Mouse (Mus musculus): ENCODE results near the gene Pcp4l1.

Pcp4l1 gene

GRCm38 (mm10) chr1:171216241-171216955, 20.3 kb upstream of the Pcp4l1 start:
- peaks cover 7% of the 10 kb centered on the region; the same call in 1 of the 2 replicates for H3K27me3 ChIP-seq (ENCODE audit: insufficient read depth, low read length)
- H3K36me3 ChIP-seq (ENCODE audit: insufficient read depth, low read length): peaks cover 23% of the 10 kb centered on the region
- no peaks in the 10 kb centered on the region for H3K9me3 ChIP-seq (ENCODE audit: low read length)
- H3K4me3 ChIP-seq (replicated peaks; ENCODE audit: low read length): no peak overlapping the region
- no peak for TF ChIP-seq NANOG (IDR thresholded peaks at IDR 0.05; ENCODE audit: borderline replicate concordance, low read length)
- no peak for TF ChIP-seq CTCF (conservative IDR thresholded peaks at IDR 0.05; ENCODE audit: low read length)
- TF ChIP-seq POU5F1 (IDR thresholded peaks at IDR 0.05; ENCODE audit: borderline replicate concordance, low read length): no peak
- peaks cover 59% of the 10 kb centered on the region for H3K4me1 ChIP-seq (replicated peaks; ENCODE audit: low read depth, low read length)

- Histone ChIP-seq H3K9me3 (ENCODE audit: low read length) (no peaks in the 10 kb centered on the region), H3K27me3 (ENCODE audit: insufficient read depth, low read length) (peaks cover 7% of the 10 kb centered on the region; the same call in 1 of the 2 replicates), H3K36me3 (ENCODE audit: insufficient read depth, low read length) (peaks cover 5% of the 10 kb centered on the region; the same call in 1 of the 2 replicates), H3K4me1 (replicated peaks; ENCODE audit: low read depth, low read length) (peaks cover 34% of the 10 kb centered on the region), H3K4me3 (replicated peaks; ENCODE audit: low read length) (no peak within 1 kb of the TSS)
- TF ChIP-seq NANOG (IDR thresholded peaks at IDR 0.05; ENCODE audit: borderline replicate concordance, low read length) (no peak), POU5F1 (IDR thresholded peaks at IDR 0.05; ENCODE audit: borderline replicate concordance, low read length) (no peak), CTCF (conservative IDR thresholded peaks at IDR 0.05; ENCODE audit: low read length) (no peak)
Measured at GRCm38 (mm10) chr1:171213801-171214496, 17.9 kb upstream of the Pcp4l1 start, which contains the start of gene Nr1i3. Nr1i3 (plus strand) TSS chr1:171213970.

- TF ChIP-seq CTCF (conservative IDR thresholded peaks at IDR 0.05; ENCODE audit: low read length): no peak
- no peak for TF ChIP-seq POU5F1 (IDR thresholded peaks at IDR 0.05; ENCODE audit: borderline replicate concordance, low read length)
- TF ChIP-seq NANOG (IDR thresholded peaks at IDR 0.05; ENCODE audit: borderline replicate concordance, low read length): no peak
- H3K9me3 ChIP-seq (ENCODE audit: low read length): no peaks in the 10 kb centered on the region
- no peak overlapping the region for H3K4me3 ChIP-seq (replicated peaks; ENCODE audit: low read length)
- H3K36me3 ChIP-seq (ENCODE audit: insufficient read depth, low read length): no peaks in the 10 kb centered on the region
- peaks cover 7% of the 10 kb centered on the region; the same call in 1 of the 2 replicates for H3K27me3 ChIP-seq (ENCODE audit: insufficient read depth, low read length)
- peaks cover 23% of the 10 kb centered on the region for H3K4me1 ChIP-seq (replicated peaks; ENCODE audit: low read depth, low read length)
Measured at GRCm38 (mm10) chr1:171212854-171213253, 16.8 kb upstream of the Pcp4l1 start.

- TF ChIP-seq CTCF (conservative IDR thresholded peaks at IDR 0.05; ENCODE audit: low read length) (no peak), NANOG (IDR thresholded peaks at IDR 0.05; ENCODE audit: borderline replicate concordance, low read length) (no peak), POU5F1 (IDR thresholded peaks at IDR 0.05; ENCODE audit: borderline replicate concordance, low read length) (no peak)
- Histone ChIP-seq H3K4me3 (replicated peaks; ENCODE audit: low read length) (no peak overlapping the region), H3K36me3 (ENCODE audit: insufficient read depth, low read length) (no peaks in the 10 kb centered on the region)
Measured at GRCm38 (mm10) chr1:171209409-171209808, 13.3 kb upstream of the Pcp4l1 start.

GRCm38 (mm10) chr1:171205704-171206493, 9.8 kb upstream of the Pcp4l1 start:
- Histone ChIP-seq H3K27me3 (ENCODE audit: insufficient read depth, low read length) (peaks cover 11% of the 10 kb centered on the region), H3K4me1 (replicated peaks; ENCODE audit: low read depth, low read length) (peaks cover 4% of the 10 kb centered on the region; the same call in 1 of the 2 replicates), H3K36me3 (ENCODE audit: insufficient read depth, low read length) (no peaks in the 10 kb centered on the region), H3K9me3 (ENCODE audit: low read length) (no peaks in the 10 kb centered on the region), H3K4me3 (replicated peaks; ENCODE audit: low read length) (no peak overlapping the region)
- TF ChIP-seq POU5F1 (IDR thresholded peaks at IDR 0.05; ENCODE audit: borderline replicate concordance, low read length): no peak
- no peak for TF ChIP-seq CTCF (conservative IDR thresholded peaks at IDR 0.05; ENCODE audit: low read length)
- no peak for TF ChIP-seq NANOG (IDR thresholded peaks at IDR 0.05; ENCODE audit: borderline replicate concordance, low read length)

More at GRCm38 (mm10) chr1:171209409-171209808, 13.3 kb upstream of the Pcp4l1 start:
- peaks cover 11% of the 10 kb centered on the region for H3K27me3 ChIP-seq (ENCODE audit: insufficient read depth, low read length)
- no peaks in the 10 kb centered on the region for H3K9me3 ChIP-seq (ENCODE audit: low read length)
- H3K4me1 ChIP-seq (replicated peaks; ENCODE audit: low read depth, low read length): peaks cover 7% of the 10 kb centered on the region; the same call in 1 of the 2 replicates

GRCm38 (mm10) chr1:171204249-171204644, 8.2 kb upstream of the Pcp4l1 start:
- peaks cover 4% of the 10 kb centered on the region; the same call in 1 of the 2 replicates for H3K4me1 ChIP-seq (replicated peaks; ENCODE audit: low read depth, low read length)
- H3K4me3 ChIP-seq (replicated peaks; ENCODE audit: low read length): no peak overlapping the region
- H3K9me3 ChIP-seq (ENCODE audit: low read length): no peaks in the 10 kb centered on the region
- TF ChIP-seq NANOG (IDR thresholded peaks at IDR 0.05; ENCODE audit: borderline replicate concordance, low read length): no peak
- TF ChIP-seq CTCF (conservative IDR thresholded peaks at IDR 0.05; ENCODE audit: low read length): no peak
- no peak for TF ChIP-seq POU5F1 (IDR thresholded peaks at IDR 0.05; ENCODE audit: borderline replicate concordance, low read length)
- H3K27me3 ChIP-seq (ENCODE audit: insufficient read depth, low read length): peaks cover 11% of the 10 kb centered on the region
- H3K36me3 ChIP-seq (ENCODE audit: insufficient read depth, low read length): no peaks in the 10 kb centered on the region

GRCm38 (mm10) chr1:171203471-171204248, 7.6 kb upstream of the Pcp4l1 start:
- H3K4me1 ChIP-seq (replicated peaks; ENCODE audit: low read depth, low read length): peaks cover 4% of the 10 kb centered on the region; the same call in 1 of the 2 replicates
- TF ChIP-seq POU5F1 (IDR thresholded peaks at IDR 0.05; ENCODE audit: borderline replicate concordance, low read length) (no peak), NANOG (IDR thresholded peaks at IDR 0.05; ENCODE audit: borderline replicate concordance, low read length) (no peak), CTCF (conservative IDR thresholded peaks at IDR 0.05; ENCODE audit: low read length) (no peak)
- peaks cover 12% of the 10 kb centered on the region for H3K27me3 ChIP-seq (ENCODE audit: insufficient read depth, low read length)
- H3K4me3 ChIP-seq (replicated peaks; ENCODE audit: low read length): no peak overlapping the region
- H3K9me3 ChIP-seq (ENCODE audit: low read length): no peaks in the 10 kb centered on the region
- H3K36me3 ChIP-seq (ENCODE audit: insufficient read depth, low read length): no peaks in the 10 kb centered on the region
